In genomic region chr4:56989431-56990214, GRCm38 (mm10) we compare ENCODE assay signal across 8 mouse cellular contexts. TPM values are rescaled to one million over a fixed set of nuclear protein-coding genes. Genes with fewer than 3 reads are reported as not detected.
A peak's percentile ranks its signal among the peaks of the same experiment; 100 is the strongest.
DNase-seq lines count a peak whose midpoint lies in the region; ATAC-seq and TF ChIP-seq lines count a peak whose summit lies in the region.

No protein-coding gene starts in this region.

- H3K36me3 ChIP-seq in testis, adult 2 months (ENCODE audit: control insufficient read depth, insufficient read depth, low read length): no peaks in the 10 kb centered on the region
- H3K36me3 ChIP-seq in embryonic facial prominence, embryonic 13.5 days: no peaks in the 10 kb centered on the region
- no peaks in the 10 kb centered on the region for H3K36me3 ChIP-seq in midbrain, embryonic 15.5 days (replicated peaks)

- H3K27me3 ChIP-seq in testis, adult 2 months (ENCODE audit: control insufficient read depth, insufficient read depth, low read length): no peaks in the 10 kb centered on the region
- peaks cover 38% of the 10 kb centered on the region for H3K27me3 ChIP-seq in embryonic facial prominence, embryonic 13.5 days
- no peaks in the 10 kb centered on the region for H3K27me3 ChIP-seq in midbrain, embryonic 15.5 days (replicated peaks)

- no peak for DNase-seq in testis, postnatal 10 days (ENCODE audit: low spot score)
- DNase-seq in layer of hippocampus, adult 9-11 months: peak; percentile 45
- no peak for DNase-seq in gastrocnemius, postnatal 14 days
- DNase-seq in gastrocnemius, adult 8-10 months (ENCODE audit: low spot score in 2 of 2): no peak

- H3K27ac ChIP-seq in testis, adult 2 months (ENCODE audit: control insufficient read depth, insufficient read depth, low read depth, low read length): no peak overlapping the region
- no peak overlapping the region for H3K27ac ChIP-seq in embryonic facial prominence, embryonic 13.5 days
- peak overlapping the region; percentile 88 for H3K27ac ChIP-seq in midbrain, embryonic 15.5 days

- intact Hi-C loops in gastrocnemius, postnatal 14 days (cut with DNase I; ENCODE audit: low total_unique reads): no loop called here

- peak overlapping the region; percentile 82 for H3K4me3 ChIP-seq in testis, adult 2 months (ENCODE audit: control insufficient read depth, low read depth, low read length)
- H3K4me3 ChIP-seq in embryonic facial prominence, embryonic 13.5 days: peak overlapping the region; percentile 69
- H3K4me3 ChIP-seq in midbrain, embryonic 15.5 days: peak overlapping the region; percentile 86

- peak overlapping the region; percentile 97 for H3K4me2 ChIP-seq in embryonic facial prominence, embryonic 13.5 days
- H3K4me2 ChIP-seq in midbrain, embryonic 15.5 days: peak overlapping the region; percentile 86

- H3K9me3 ChIP-seq in embryonic facial prominence, embryonic 13.5 days: no peaks in the 10 kb centered on the region
- H3K9me3 ChIP-seq in midbrain, embryonic 15.5 days: no peaks in the 10 kb centered on the region

- ATAC-seq in embryonic facial prominence, embryonic 13.5 days (ENCODE audit: insufficient number of reproducible peaks, insufficient read depth, low FRiP score, low TSS enrichment, low read depth): 0 out of 2 replicates have a peak, but pooled peaks have one; percentile 6
- peak; percentile 86 for ATAC-seq in midbrain, embryonic 15.5 days (replicated peaks)
- ATAC-seq in megakaryocyte progenitor cell, adult 5-6 weeks (replicated peaks; ENCODE audit: poor library complexity): no peak

- TF ChIP-seq POLR2A in testis, adult 2 months (IDR thresholded peaks at IDR 0.05; ENCODE audit: control insufficient read depth, low read depth, low read length): no peak

- H3K4me1 ChIP-seq in testis, adult 2 months (ENCODE audit: control insufficient read depth, insufficient read depth, low read length): peaks cover 3% of the 10 kb centered on the region
- H3K4me1 ChIP-seq in embryonic facial prominence, embryonic 13.5 days: peaks cover 12% of the 10 kb centered on the region
- peaks cover 11% of the 10 kb centered on the region; the same call in 1 of the 2 replicates for H3K4me1 ChIP-seq in midbrain, embryonic 15.5 days

- 4% methylated on average over 45 of the region's 45 CpGs for WGBS in embryonic facial prominence, embryonic 13.5 days
- WGBS in midbrain, embryonic 15.5 days: under 1% methylated on average over 45 of the region's 45 CpGs

- peak overlapping the region; percentile 77 for H3K9ac ChIP-seq in embryonic facial prominence, embryonic 13.5 days
- peak overlapping the region; percentile 81 for H3K9ac ChIP-seq in midbrain, embryonic 15.5 days

- no peak for TF ChIP-seq CTCF in testis, adult 2 months (IDR thresholded peaks at IDR 0.05; ENCODE audit: control insufficient read depth, insufficient read depth, insufficient replicate concordance, low read depth, low read length)

RNA-seq across cellular contexts. Expression of gene Frrs1l, which starts 0.6 kb away (rescaled TPM):
- 0.51 and 0.58 TPM in 2 replicates for polyA plus RNA-seq in testis, adult 2 months (2012; rRNA removed)
- polyA plus RNA-seq in embryonic facial prominence, embryonic 13.5 days (2015; fragmentation: Nextera tagmentation; extraction: Ambion mirVana): 3.1 and 4.5 TPM in 2 replicates
- polyA plus RNA-seq in midbrain, embryonic 15.5 days (2015; fragmentation: Nextera tagmentation; extraction: Ambion mirVana): 19.5 and 21.8 TPM in 2 replicates
- under 1 TPM; 0.04 to 0.11 TPM for total RNA-seq in gastrocnemius, postnatal 14 days (2021)
- under 1 TPM in 2 of 4 experiments, not detected in 2; 0.05 to 0.09 TPM for total RNA-seq in gastrocnemius, adult 8-10 months (2022)
- not detected in 2 replicates for total RNA-seq in megakaryocyte progenitor cell, adult 5-6 weeks (2015)
- total RNA-seq in megakaryocyte progenitor cell, adult 5-6 weeks (2017): not detected in 2 replicates

RNA-seq across cellular contexts. Expression of gene Tmem245, which starts 42.4 kb away (rescaled TPM):
- 3.1 and 3.9 TPM in 2 replicates for polyA plus RNA-seq in testis, adult 2 months (2012; rRNA removed)
- polyA plus RNA-seq in embryonic facial prominence, embryonic 13.5 days (2015; fragmentation: Nextera tagmentation; extraction: Ambion mirVana): 9.9 and 11.2 TPM in 2 replicates
- polyA plus RNA-seq in midbrain, embryonic 15.5 days (2015; fragmentation: Nextera tagmentation; extraction: Ambion mirVana): 10.4 and 12.5 TPM in 2 replicates
- total RNA-seq in gastrocnemius, postnatal 14 days (2021): 10 to 100 TPM; 16.9 to 17.5 TPM
- 10 to 100 TPM; 19.8 to 22.6 (median 20.6) TPM for total RNA-seq in gastrocnemius, adult 8-10 months (2022)
- total RNA-seq in megakaryocyte progenitor cell, adult 5-6 weeks (2015): 12.7 and 14.6 TPM in 2 replicates
- 5.0 and 5.8 TPM in 2 replicates for total RNA-seq in megakaryocyte progenitor cell, adult 5-6 weeks (2017)
